Mouse (Mus musculus) cortical plate, adult 2 months (tissue): Measurements from ENCODE around the gene Hip1r.

Source experiments
- CTCF ChIP-seq: fragments of 200-500 bp; IDR thresholded peaks from 2 replicates; pipeline ENCODE4 v1.5.1; 2011; ENCODE audit warnings: mild to moderate bottlenecking, control low read depth, low read length; ENCODE audit not compliant: insufficient read depth; ENCODE audit errors: extremely low read depth
- POLR2A ChIP-seq: fragments of 200-500 bp; IDR thresholded peaks from 2 replicates; pipeline ENCODE4 v1.6.1; 2011; ENCODE audit warnings: mild to moderate bottlenecking, low read length, control low read depth; ENCODE audit not compliant: insufficient read depth; ENCODE audit errors: extremely low read depth

DNA sequence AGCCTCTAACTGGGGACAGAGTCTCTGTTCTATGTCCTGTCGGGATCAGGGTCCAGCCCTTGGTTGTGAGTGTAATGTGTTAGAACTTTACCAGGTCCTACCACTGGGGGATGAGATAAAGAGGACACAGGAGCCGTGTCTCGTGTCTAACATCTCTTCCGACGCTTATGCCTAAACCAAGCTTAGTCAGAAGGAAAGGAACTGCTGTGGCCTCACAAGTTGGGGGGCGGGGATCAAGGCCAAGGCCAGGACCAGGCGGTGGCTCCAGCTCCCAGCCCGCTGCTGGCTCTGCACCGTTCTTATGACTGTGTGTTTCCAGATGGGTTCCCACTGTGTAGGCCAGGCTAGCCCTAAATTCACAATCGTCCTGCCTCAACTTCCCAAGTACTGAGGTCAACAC, 39.5 kb downstream of the Hip1r start:
- TF ChIP-seq CTCF (no peak), POLR2A (no peak)
